Mouse (Mus musculus): Measurements from ENCODE around the gene Cct2.

Cct2 gene

GRCm38 (mm10) chr10:117064076-117064475 is 462 bp upstream of the Cct2 start:
- in situ Hi-C loops (cut with MboI; ENCODE audit: unreplicated experiment in 2 of 2): loop anchor here (5.0 to 25.0 kb wide), 5 partner anchors 148 to 1652 kb away; partner anchors contain the start of gene Mdm2 (in 1 of the 2)

GRCm38 (mm10) chr10:117062894-117063253 is 740 bp downstream of the Cct2 start:
- in situ Hi-C loops (cut with MboI; ENCODE audit: unreplicated experiment in 2 of 2): loop anchor here (5.0 to 25.0 kb wide), 5 partner anchors 149 to 1651 kb away; partner anchors contain the start of gene Mdm2 (in 1 of the 2)

- in situ Hi-C loops (cut with MboI; ENCODE audit: unreplicated experiment in 2 of 2): loop anchor here (5.0 to 25.0 kb wide), 4 partner anchors 152 to 1643 kb away; partner anchors contain the start of gene Mdm2 (in 1 of the 2)
Observed at GRCm38 (mm10) chr10:117055668-117056067, 7.9 kb downstream of the Cct2 start.

GRCm38 (mm10) chr10:117049961-117050597 is 13.5 kb downstream of the Cct2 start:
- in situ Hi-C loops (cut with MboI; ENCODE audit: unreplicated experiment in 2 of 2): loop anchor here (25.0 kb wide), 5 partner anchors 113 to 1638 kb away; partner anchors contain the start of genes Kcnmb4 (in 1 of the 2) and Mdm2 (in 1 of the 2)

GRCm38 (mm10) chr10:117049253-117049652 is 14.4 kb downstream of the Cct2 start:
- in situ Hi-C loops (cut with MboI; ENCODE audit: unreplicated experiment in 2 of 2): loop anchor here (25.0 kb wide), 2 partner anchors 112 to 587 kb away; partner anchors contain the start of gene Kcnmb4 (in 1 of the 2)

GRCm38 (mm10) chr10:117045175-117046056 is 18.2 kb downstream of the Cct2 start, which contains the start of gene Lrrc10:
TSS of gene Lrrc10 (plus strand) at chr10:117045341.
- in situ Hi-C loops (cut with MboI; ENCODE audit: unreplicated experiment in 2 of 2): loop anchor here (25.0 kb wide), 2 partner anchors 108 to 583 kb away; partner anchors contain the start of gene Kcnmb4 (in 1 of the 2)

- in situ Hi-C loops (cut with MboI; ENCODE audit: unreplicated experiment in 2 of 2): loop anchor here (25.0 kb wide), 2 partner anchors 106 to 581 kb away; partner anchors contain the start of gene Kcnmb4 (in 1 of the 2)
Observed at GRCm38 (mm10) chr10:117043497-117044166, 20.0 kb downstream of the Cct2 start.

- in situ Hi-C loops (cut with MboI; ENCODE audit: unreplicated experiment in 2 of 2): loop anchor here (25.0 kb wide), 2 partner anchors 105 to 580 kb away; partner anchors contain the start of gene Kcnmb4 (in 1 of the 2)
Observed at GRCm38 (mm10) chr10:117042295-117042694, 21.3 kb downstream of the Cct2 start.

GRCm38 (mm10) chr10:117040355-117040754 is 23.3 kb downstream of the Cct2 start:
- in situ Hi-C loops (cut with MboI; ENCODE audit: unreplicated experiment in 2 of 2): loop anchor here (25.0 kb wide), 2 partner anchors 103 to 578 kb away; partner anchors contain the start of gene Kcnmb4 (in 1 of the 2)

- in situ Hi-C loops (cut with MboI; ENCODE audit: unreplicated experiment in 2 of 2): loop anchor here (5.0 to 25.0 kb wide), 6 partner anchors 51 to 829 kb away; partner anchors contain the start of gene Kcnmb4 (in 1 of the 2)
Observed at GRCm38 (mm10) chr10:117033785-117034184, 29.8 kb downstream of the Cct2 start.

- in situ Hi-C loops (cut with MboI; ENCODE audit: unreplicated experiment in 2 of 2): loop anchor here (5.0 to 25.0 kb wide), 6 partner anchors 49 to 826 kb away; partner anchors contain the start of gene Kcnmb4 (in 1 of the 2)
Observed at GRCm38 (mm10) chr10:117031160-117031559, 32.5 kb downstream of the Cct2 start.

GRCm38 (mm10) chr10:117026176-117026575 is 37.4 kb downstream of the Cct2 start:
- in situ Hi-C loops (cut with MboI; ENCODE audit: unreplicated experiment in 2 of 2): loop anchor here (5.0 to 25.0 kb wide), 3 partner anchors 89 to 694 kb away; partner anchors contain the start of gene Kcnmb4 (in 1 of the 2)

GRCm38 (mm10) chr10:117025776-117026175 is 37.8 kb downstream of the Cct2 start:
- in situ Hi-C loops (cut with MboI; ENCODE audit: unreplicated experiment in 2 of 2): loop anchor here (5.0 to 25.0 kb wide), 3 partner anchors 88 to 693 kb away; partner anchors contain the start of gene Kcnmb4 (in 1 of the 2)

GRCm38 (mm10) chr10:117023693-117024092 is 39.9 kb downstream of the Cct2 start:
- in situ Hi-C loops (cut with MboI; ENCODE audit: unreplicated experiment in 2 of 2): no loop called here

- in situ Hi-C loops (cut with MboI; ENCODE audit: unreplicated experiment in 2 of 2): no loop called here
Observed at GRCm38 (mm10) chr10:117021020-117021754, 42.4 kb downstream of the Cct2 start.

- in situ Hi-C loops (cut with MboI; ENCODE audit: unreplicated experiment in 2 of 2): no loop called here
Observed at GRCm38 (mm10) chr10:117018281-117018840, 45.3 kb downstream of the Cct2 start.

GRCm38 (mm10) chr10:117014565-117014964 is 49.0 kb downstream of the Cct2 start:
- in situ Hi-C loops (cut with MboI; ENCODE audit: unreplicated experiment in 2 of 2): no loop called here

GRCm38 (mm10) chr10:117013689-117014390 is 49.8 kb downstream of the Cct2 start:
- in situ Hi-C loops (cut with MboI; ENCODE audit: unreplicated experiment in 2 of 2): no loop called here
